Mouse (Mus musculus) heart, postnatal 10 days (tissue): ENCODE data around the gene Arid1b. TPM values are rescaled to one million over a fixed set of nuclear protein-coding genes. Genes with fewer than 3 reads are reported as not detected.

Experiments
- DNase-seq, 2 experiments: peaks; one replicate each; pipeline ENCODE4 v3.0.0; 2021
- intact Hi-C: fragments of 180-260 bp; cut with DNase I; formaldehyde crosslinking; loops from one replicate; pipeline ENCODE4 v1.15.1; 2025
- total RNA-seq, 2 experiments: library from RNA; stranded (reverse); gene quantifications; 2 replicates each; pipeline ENCODE4 v1.2.3; 2021

Gene Arid1b
- total RNA-seq, 2 experiments from 2014 or later = 38.9 to 41.4 TPM

- DNase-seq = no peak
- intact Hi-C loops = no loop called here
Measured at GRCm38 (mm10) chr17:5197765-5198164, 203.6 kb downstream of the Arid1b start.

GRCm38 (mm10) chr17:5198252-5198651 lies 204.1 kb downstream of the Arid1b start:
- intact Hi-C loops = no loop called here
- no peak for DNase-seq

- intact Hi-C loops = no loop called here
Measured at GRCm38 (mm10) chr17:5198811-5199210, 204.7 kb downstream of the Arid1b start.

GRCm38 (mm10) chr17:5200638-5201037 lies 206.5 kb downstream of the Arid1b start:
- intact Hi-C loops = loop anchor here (5.0 kb wide), 1 partner anchor 47 kb away; no protein-coding TSS in a partner anchor
- DNase-seq = no peak

More at GRCm38 (mm10) chr17:5198811-5199210, 204.7 kb downstream of the Arid1b start:
- DNase-seq = no peak

- intact Hi-C loops = loop anchor here (2.0 to 5.0 kb wide), 2 partner anchors 45 to 195 kb away; no protein-coding TSS in a partner anchor
- peak; percentile 78 to 83 for DNase-seq
Measured at GRCm38 (mm10) chr17:5201859-5202598, 207.9 kb downstream of the Arid1b start.

- DNase-seq = no peak
- intact Hi-C loops = loop anchor here (2.0 to 5.0 kb wide), 2 partner anchors 45 to 194 kb away; no protein-coding TSS in a partner anchor
Measured at GRCm38 (mm10) chr17:5202756-5203155, 208.6 kb downstream of the Arid1b start.

- intact Hi-C loops = loop anchor here (2.0 to 5.0 kb wide), 2 partner anchors 44 to 193 kb away; no protein-coding TSS in a partner anchor
- no peak for DNase-seq
Measured at GRCm38 (mm10) chr17:5203346-5204102, 209.4 kb downstream of the Arid1b start.

- no peak for DNase-seq
- intact Hi-C loops = loop anchor here (5.0 kb wide), 1 partner anchor 43 kb away; no protein-coding TSS in a partner anchor
Measured at GRCm38 (mm10) chr17:5204103-5204665, 210.1 kb downstream of the Arid1b start.

GRCm38 (mm10) chr17:5205163-5205581 lies 211.0 kb downstream of the Arid1b start:
- intact Hi-C loops = loop anchor here (5.0 kb wide), 1 partner anchor 208 kb away; no protein-coding TSS in a partner anchor
- DNase-seq = peak in 1 of 2 experiments; percentile 42

- intact Hi-C loops = loop anchor here (5.0 kb wide), 1 partner anchor 209 kb away; no protein-coding TSS in a partner anchor
- no peak for DNase-seq
Measured at GRCm38 (mm10) chr17:5206731-5207130, 212.6 kb downstream of the Arid1b start.

GRCm38 (mm10) chr17:5207881-5208280 lies 213.7 kb downstream of the Arid1b start:
- intact Hi-C loops = loop anchor here (5.0 kb wide), 1 partner anchor 211 kb away; no protein-coding TSS in a partner anchor
- no peak for DNase-seq

GRCm38 (mm10) chr17:5208362-5208761 lies 214.2 kb downstream of the Arid1b start:
- intact Hi-C loops = loop anchor here (5.0 kb wide), 1 partner anchor 211 kb away; no protein-coding TSS in a partner anchor
- no peak for DNase-seq

GRCm38 (mm10) chr17:5209076-5209475 lies 214.9 kb downstream of the Arid1b start:
- intact Hi-C loops = loop anchor here (5.0 kb wide), 1 partner anchor 212 kb away; no protein-coding TSS in a partner anchor
- DNase-seq = no peak

- DNase-seq = peak; percentile 73
- intact Hi-C loops = loop anchor here (5.0 kb wide), 1 partner anchor 112 kb away; no protein-coding TSS in a partner anchor
Measured at GRCm38 (mm10) chr17:5210101-5210727, 216.1 kb downstream of the Arid1b start.

GRCm38 (mm10) chr17:5210891-5211290 lies 216.8 kb downstream of the Arid1b start:
- intact Hi-C loops = loop anchor here (5.0 kb wide), 1 partner anchor 111 kb away; no protein-coding TSS in a partner anchor
- no peak for DNase-seq

GRCm38 (mm10) chr17:5212166-5212565 lies 218.0 kb downstream of the Arid1b start:
- peak; percentile 78 to 85 for DNase-seq
- intact Hi-C loops = loop anchor here (5.0 kb wide), 1 partner anchor 110 kb away; no protein-coding TSS in a partner anchor

GRCm38 (mm10) chr17:5213441-5213840 lies 219.3 kb downstream of the Arid1b start:
- DNase-seq = no peak

GRCm38 (mm10) chr17:5215352-5215751 lies 221.2 kb downstream of the Arid1b start:
- no peak for DNase-seq

More at GRCm38 (mm10) chr17:5213441-5213840, 219.3 kb downstream of the Arid1b start:
- intact Hi-C loops = loop anchor here (5.0 kb wide), 1 partner anchor 109 kb away; no protein-coding TSS in a partner anchor

GRCm38 (mm10) chr17:5216965-5217546 lies 222.9 kb downstream of the Arid1b start:
- intact Hi-C loops = no loop called here
- peak in 1 of 2 experiments; percentile 34 for DNase-seq

More at GRCm38 (mm10) chr17:5215352-5215751, 221.2 kb downstream of the Arid1b start:
- intact Hi-C loops = no loop called here
